Mouse (Mus musculus): Measurements from ENCODE around the gene Gm42906. TPM values are rescaled to one million over a fixed set of nuclear protein-coding genes. Genes with fewer than 3 reads are reported as not detected.

Gm42906 gene
- polyA plus RNA-seq, 1 experiment from 2014 or later: not detected

DNA sequence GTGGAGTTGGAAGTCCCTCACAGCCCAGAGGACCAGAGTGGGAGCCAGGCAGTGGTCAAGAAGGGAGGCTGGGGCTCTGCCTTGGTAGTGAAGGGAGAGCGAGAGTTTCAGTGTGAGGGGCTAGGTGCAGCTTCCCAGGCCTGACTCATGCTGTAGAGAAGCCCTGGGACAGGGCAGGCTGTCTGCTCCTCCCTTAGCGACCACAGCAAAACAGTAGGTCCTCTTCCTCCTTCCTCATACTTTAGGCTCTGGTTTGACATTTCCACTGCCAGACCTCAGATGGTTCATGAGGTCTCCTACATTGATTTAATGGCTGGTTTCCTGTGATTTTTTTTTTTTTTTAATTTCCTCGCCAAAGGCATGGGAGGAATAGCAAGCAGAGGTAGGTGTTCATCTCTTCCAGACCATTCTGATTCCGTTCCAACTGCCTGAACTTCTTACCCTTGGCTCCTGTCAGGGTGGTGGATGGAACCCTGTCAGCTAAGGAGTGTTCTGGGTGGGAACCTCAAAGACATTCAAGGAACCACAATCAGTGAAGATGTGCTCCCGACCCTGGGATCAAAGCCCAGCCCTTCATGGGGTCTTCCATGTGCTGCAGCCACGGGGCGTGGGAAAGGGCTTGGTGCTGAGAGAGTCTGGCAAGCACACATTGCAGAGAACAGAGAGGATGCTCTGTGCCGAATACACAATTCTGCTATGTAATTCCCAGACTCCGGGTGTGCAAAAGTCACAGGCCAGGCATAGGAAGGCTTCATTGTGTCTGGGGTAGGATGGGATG is 341.3 kb downstream of the Gm42906 start:
- H3K9me3 ChIP-seq (ENCODE audit: control insufficient read depth, low read length): no peaks in the 10 kb centered on the region
- WGBS: 74% methylated on average over 9 of the region's 9 CpGs
- ATAC-seq (ENCODE audit: low FRiP score) (no peak), DNase-seq (ENCODE audit: low spot score, missing footprints) (no peak)
- H3K36me3 ChIP-seq (ENCODE audit: control insufficient read depth, insufficient read depth, low read length): no peaks in the 10 kb centered on the region
- H3K4me3 ChIP-seq (ENCODE audit: low read depth, low read length): no peak overlapping the region
- no peak overlapping the region for H3K27ac ChIP-seq (ENCODE audit: low read depth, low read length)
- H3K4me2 ChIP-seq: no peak overlapping the region
- H3K4me1 ChIP-seq (ENCODE audit: control insufficient read depth, insufficient read depth, low read length): no peaks in the 10 kb centered on the region
- no peaks in the 10 kb centered on the region for H3K27me3 ChIP-seq (ENCODE audit: control insufficient read depth, insufficient read depth, low read length)
- H3K9ac ChIP-seq (ENCODE audit: low read length): no peak overlapping the region

DNA sequence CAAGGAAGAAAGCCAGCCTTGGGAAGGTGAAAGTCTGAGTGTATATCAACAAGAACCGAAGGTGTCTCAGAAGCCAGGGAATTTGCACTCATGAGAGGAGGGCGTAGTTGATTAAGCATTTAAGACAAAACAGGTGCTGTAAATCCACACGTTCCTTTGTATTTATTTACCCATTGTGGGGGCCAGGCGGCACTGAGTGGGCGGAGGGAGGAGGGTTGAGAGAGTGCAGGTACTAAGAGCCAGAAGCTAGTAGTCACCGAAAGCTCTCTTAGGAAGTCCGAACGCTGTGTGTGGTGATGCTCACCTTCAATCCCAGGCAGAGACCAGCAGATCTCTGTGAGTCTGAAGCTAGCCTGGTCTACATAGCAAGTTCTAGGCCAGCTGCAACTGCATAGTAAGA is 342.2 kb downstream of the Gm42906 start:
- 90% methylated on average over 8 of the region's 8 CpGs for WGBS
- no peaks in the 10 kb centered on the region for H3K9me3 ChIP-seq (ENCODE audit: control insufficient read depth, low read length)
- ATAC-seq (ENCODE audit: low FRiP score) (no peak), DNase-seq (ENCODE audit: low spot score, missing footprints) (no peak)
- H3K4me3 ChIP-seq (ENCODE audit: low read depth, low read length): no peak overlapping the region
- no peaks in the 10 kb centered on the region for H3K4me1 ChIP-seq (ENCODE audit: control insufficient read depth, insufficient read depth, low read length)
- no peaks in the 10 kb centered on the region for H3K36me3 ChIP-seq (ENCODE audit: control insufficient read depth, insufficient read depth, low read length)
- no peak overlapping the region for H3K4me2 ChIP-seq
- no peaks in the 10 kb centered on the region for H3K27me3 ChIP-seq (ENCODE audit: control insufficient read depth, insufficient read depth, low read length)
- H3K9ac ChIP-seq (ENCODE audit: low read length): no peak overlapping the region
- no peak overlapping the region for H3K27ac ChIP-seq (ENCODE audit: low read depth, low read length)

DNA sequence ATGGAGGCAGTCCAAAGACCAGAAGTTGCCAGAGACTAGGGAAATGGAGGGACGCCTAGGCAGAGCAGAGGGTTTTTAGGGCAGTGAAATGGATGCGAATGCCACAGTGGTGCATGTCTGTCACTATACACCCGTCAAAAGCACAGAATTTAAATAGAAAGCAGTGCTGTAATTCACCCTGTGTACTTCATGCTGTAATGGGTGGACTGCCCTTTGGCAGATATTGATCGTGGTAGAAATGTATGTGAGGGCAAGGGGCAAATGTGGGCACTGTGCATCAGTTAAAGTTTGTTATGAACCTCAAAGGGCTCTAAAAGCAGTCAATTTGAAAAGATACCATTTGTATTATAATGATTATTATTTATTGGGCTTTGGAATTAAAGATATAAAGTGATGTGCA is 347.7 kb downstream of the Gm42906 start:
- H3K4me2 ChIP-seq: no peak overlapping the region
- no peaks in the 10 kb centered on the region for H3K4me1 ChIP-seq (ENCODE audit: control insufficient read depth, insufficient read depth, low read length)
- DNase-seq (ENCODE audit: low spot score, missing footprints) (no peak), ATAC-seq (ENCODE audit: low FRiP score) (no peak)
- H3K9ac ChIP-seq (ENCODE audit: low read length): no peak overlapping the region
- no peaks in the 10 kb centered on the region for H3K36me3 ChIP-seq (ENCODE audit: control insufficient read depth, insufficient read depth, low read length)
- no peaks in the 10 kb centered on the region for H3K27me3 ChIP-seq (ENCODE audit: control insufficient read depth, insufficient read depth, low read length)
- H3K9me3 ChIP-seq (ENCODE audit: control insufficient read depth, low read length): no peaks in the 10 kb centered on the region
- no peak overlapping the region for H3K4me3 ChIP-seq (ENCODE audit: low read depth, low read length)
- WGBS: 87% methylated on average over 4 of the region's 4 CpGs
- H3K27ac ChIP-seq (ENCODE audit: low read depth, low read length): no peak overlapping the region

DNA sequence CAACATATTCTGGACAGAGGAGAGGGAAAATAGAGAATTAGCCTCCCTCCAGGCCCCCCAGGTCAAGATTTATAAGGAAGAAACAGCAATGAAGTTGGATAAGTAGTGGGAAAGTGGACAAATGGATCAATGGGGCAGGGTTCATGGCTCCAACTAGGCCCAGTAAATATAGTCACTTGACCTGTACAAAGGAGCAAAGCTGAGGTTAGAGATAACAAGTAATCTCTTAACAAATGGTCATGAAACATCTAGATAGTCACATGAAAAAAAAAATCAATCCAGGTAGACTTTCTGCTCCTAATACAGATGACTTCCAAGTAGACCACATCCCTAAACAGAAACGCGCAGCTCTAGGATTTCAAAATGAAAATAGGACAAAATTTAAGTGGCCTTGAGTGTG is 350.0 kb downstream of the Gm42906 start:
- H3K4me2 ChIP-seq: no peak overlapping the region
- DNase-seq (ENCODE audit: low spot score, missing footprints) (no peak), ATAC-seq (ENCODE audit: low FRiP score) (no peak)
- no peaks in the 10 kb centered on the region for H3K36me3 ChIP-seq (ENCODE audit: control insufficient read depth, insufficient read depth, low read length)
- no peak overlapping the region for H3K27ac ChIP-seq (ENCODE audit: low read depth, low read length)
- no peak overlapping the region for H3K4me3 ChIP-seq (ENCODE audit: low read depth, low read length)
- no peaks in the 10 kb centered on the region for H3K4me1 ChIP-seq (ENCODE audit: control insufficient read depth, insufficient read depth, low read length)
- WGBS: 94% methylated on average over 2 of the region's 2 CpGs
- H3K27me3 ChIP-seq (ENCODE audit: control insufficient read depth, insufficient read depth, low read length): no peaks in the 10 kb centered on the region
- no peaks in the 10 kb centered on the region for H3K9me3 ChIP-seq (ENCODE audit: control insufficient read depth, low read length)
- no peak overlapping the region for H3K9ac ChIP-seq (ENCODE audit: low read length)

DNA sequence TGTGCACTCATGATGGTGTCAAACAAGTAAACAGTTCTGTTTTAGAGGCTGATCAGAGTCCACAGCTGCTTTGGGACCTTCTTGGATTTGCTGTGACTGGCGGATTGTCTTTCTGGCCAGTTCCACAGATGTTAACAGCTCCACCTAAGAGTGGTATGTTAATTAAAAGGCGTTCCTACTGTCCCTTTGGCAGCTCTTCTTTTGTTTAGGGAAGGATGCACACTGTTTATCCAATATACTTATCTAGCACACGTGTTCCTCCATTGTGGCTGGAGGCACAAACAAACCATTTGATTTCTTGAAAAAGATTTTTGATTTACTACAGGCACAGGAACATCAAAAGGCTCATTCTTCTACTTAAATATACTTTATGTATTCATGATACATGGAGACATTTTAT is 351.0 kb downstream of the Gm42906 start:
- H3K4me1 ChIP-seq (ENCODE audit: control insufficient read depth, insufficient read depth, low read length): no peaks in the 10 kb centered on the region
- no peaks in the 10 kb centered on the region for H3K36me3 ChIP-seq (ENCODE audit: control insufficient read depth, insufficient read depth, low read length)
- H3K27me3 ChIP-seq (ENCODE audit: control insufficient read depth, insufficient read depth, low read length): no peaks in the 10 kb centered on the region
- 68% methylated on average over 3 of the region's 3 CpGs for WGBS
- H3K4me3 ChIP-seq (ENCODE audit: low read depth, low read length): no peak overlapping the region
- ATAC-seq (ENCODE audit: low FRiP score) (no peak), DNase-seq (ENCODE audit: low spot score, missing footprints) (no peak)
- H3K27ac ChIP-seq (ENCODE audit: low read depth, low read length): no peak overlapping the region
- H3K9me3 ChIP-seq (ENCODE audit: control insufficient read depth, low read length): no peaks in the 10 kb centered on the region
- H3K4me2 ChIP-seq: no peak overlapping the region
- H3K9ac ChIP-seq (ENCODE audit: low read length): no peak overlapping the region

DNA sequence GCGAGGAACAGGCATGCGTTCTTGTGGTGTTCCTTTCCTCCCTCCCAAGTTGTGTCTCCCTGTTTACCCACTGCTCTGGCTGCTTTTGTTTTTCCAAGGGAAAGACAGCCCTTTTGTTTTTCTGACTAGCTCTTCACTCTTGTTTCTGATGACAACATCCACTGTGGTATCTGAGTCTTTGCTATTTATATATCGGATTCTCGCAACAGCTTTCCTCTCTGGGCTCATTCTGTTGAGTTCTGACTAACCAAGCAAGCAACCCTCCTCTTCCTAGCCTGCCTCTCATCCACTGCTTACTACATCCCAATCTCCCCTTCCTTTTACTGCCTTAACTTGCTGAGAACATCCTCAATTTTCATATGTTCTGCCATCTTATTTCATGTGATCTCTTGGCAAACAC is 353.7 kb downstream of the Gm42906 start:
- H3K4me3 ChIP-seq (ENCODE audit: low read depth, low read length): no peak overlapping the region
- no peaks in the 10 kb centered on the region for H3K4me1 ChIP-seq (ENCODE audit: control insufficient read depth, insufficient read depth, low read length)
- no peaks in the 10 kb centered on the region for H3K27me3 ChIP-seq (ENCODE audit: control insufficient read depth, insufficient read depth, low read length)
- H3K27ac ChIP-seq (ENCODE audit: low read depth, low read length): no peak overlapping the region
- no peak overlapping the region for H3K9ac ChIP-seq (ENCODE audit: low read length)
- no peaks in the 10 kb centered on the region for H3K36me3 ChIP-seq (ENCODE audit: control insufficient read depth, insufficient read depth, low read length)
- ATAC-seq (ENCODE audit: low FRiP score) (no peak), DNase-seq (ENCODE audit: low spot score, missing footprints) (no peak)
- no peak overlapping the region for H3K4me2 ChIP-seq
- 86% methylated on average over 4 of the region's 4 CpGs for WGBS
- no peaks in the 10 kb centered on the region for H3K9me3 ChIP-seq (ENCODE audit: control insufficient read depth, low read length)

DNA sequence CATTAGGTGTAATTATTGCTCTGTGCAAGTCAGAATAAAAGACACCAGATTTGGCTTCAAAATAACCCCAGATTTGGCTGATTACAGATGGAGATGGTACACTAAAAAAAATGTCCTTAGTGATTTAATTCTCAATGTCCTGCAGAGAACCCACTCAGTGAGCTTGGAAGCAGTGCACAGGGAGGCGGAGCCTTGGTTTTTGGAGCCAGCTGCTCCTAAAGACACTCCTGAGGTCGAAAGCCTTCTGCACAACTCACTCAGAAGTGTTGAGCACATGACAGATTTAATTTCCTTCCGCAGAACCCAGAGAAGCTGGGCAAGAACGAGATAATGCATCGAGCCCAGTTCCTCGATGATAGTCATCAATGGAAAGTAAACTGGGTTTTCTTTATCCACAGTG is 356.5 kb downstream of the Gm42906 start:
- Histone ChIP-seq H3K4me1 (ENCODE audit: control insufficient read depth, insufficient read depth, low read length) (no peaks in the 10 kb centered on the region), H3K9me3 (ENCODE audit: control insufficient read depth, low read length) (no peaks in the 10 kb centered on the region), H3K4me3 (ENCODE audit: low read depth, low read length) (no peak overlapping the region), H3K4me2 (no peak overlapping the region), H3K36me3 (ENCODE audit: control insufficient read depth, insufficient read depth, low read length) (no peaks in the 10 kb centered on the region), H3K27ac (ENCODE audit: low read depth, low read length) (no peak overlapping the region), H3K9ac (ENCODE audit: low read length) (no peak overlapping the region), H3K27me3 (ENCODE audit: control insufficient read depth, insufficient read depth, low read length) (no peaks in the 10 kb centered on the region)
- 82% methylated on average over 6 of the region's 6 CpGs for WGBS
- DNase-seq (ENCODE audit: low spot score, missing footprints): no peak
- no peak for ATAC-seq (ENCODE audit: low FRiP score)

DNA sequence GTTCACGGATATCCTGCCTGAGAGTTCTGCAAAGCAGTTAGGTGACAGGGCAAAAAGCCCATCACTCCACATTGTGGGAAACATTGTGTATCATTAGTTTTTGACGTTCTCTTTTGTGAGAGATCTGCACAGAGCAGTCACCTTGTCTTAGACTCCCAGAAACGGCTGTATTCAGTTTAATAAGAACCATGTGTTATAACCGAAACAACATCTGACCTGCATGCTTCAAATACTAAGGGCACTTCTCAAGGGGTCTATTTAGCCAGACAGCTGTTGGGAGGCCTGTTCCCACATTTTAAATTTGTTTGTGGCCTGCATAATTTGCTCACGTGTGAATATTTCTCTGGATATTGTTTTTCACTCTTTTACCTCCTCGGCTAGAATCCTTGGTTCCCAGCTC is 357.1 kb downstream of the Gm42906 start:
- DNase-seq (ENCODE audit: low spot score, missing footprints): no peak
- Histone ChIP-seq H3K27ac (ENCODE audit: low read depth, low read length) (no peak overlapping the region), H3K4me2 (no peak overlapping the region), H3K4me1 (ENCODE audit: control insufficient read depth, insufficient read depth, low read length) (no peaks in the 10 kb centered on the region), H3K9ac (ENCODE audit: low read length) (no peak overlapping the region), H3K36me3 (ENCODE audit: control insufficient read depth, insufficient read depth, low read length) (no peaks in the 10 kb centered on the region), H3K27me3 (ENCODE audit: control insufficient read depth, insufficient read depth, low read length) (no peaks in the 10 kb centered on the region), H3K4me3 (ENCODE audit: low read depth, low read length) (no peak overlapping the region), H3K9me3 (ENCODE audit: control insufficient read depth, low read length) (no peaks in the 10 kb centered on the region)
- ATAC-seq (ENCODE audit: low FRiP score): no peak
- WGBS: 81% methylated on average over 6 of the region's 6 CpGs

DNA sequence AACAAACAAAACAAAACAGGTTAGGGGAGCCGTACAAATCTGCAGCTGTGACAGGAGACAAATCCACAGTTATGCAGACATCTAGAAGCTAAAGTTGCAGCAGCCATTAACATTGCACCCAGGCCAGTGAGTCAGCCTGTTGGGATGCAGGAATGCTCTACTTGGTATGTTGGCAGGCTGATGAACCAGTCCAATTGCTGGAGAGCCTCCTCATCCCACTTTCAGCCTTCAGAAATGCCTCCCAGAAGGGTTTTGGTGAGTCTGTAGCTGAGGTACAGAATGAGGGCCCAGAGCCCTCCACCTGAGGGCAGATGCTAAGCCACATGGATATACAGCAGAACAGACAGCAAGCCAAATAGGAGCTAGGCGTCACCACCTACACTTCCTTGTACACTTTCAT is 358.4 kb downstream of the Gm42906 start:
- no peak for ATAC-seq (ENCODE audit: low FRiP score)
- H3K27me3 ChIP-seq (ENCODE audit: control insufficient read depth, insufficient read depth, low read length): no peaks in the 10 kb centered on the region
- H3K4me2 ChIP-seq: no peak overlapping the region
- no peaks in the 10 kb centered on the region for H3K9me3 ChIP-seq (ENCODE audit: control insufficient read depth, low read length)
- WGBS: 80% methylated on average over 2 of the region's 2 CpGs
- no peak for DNase-seq (ENCODE audit: low spot score, missing footprints)
- no peak overlapping the region for H3K4me3 ChIP-seq (ENCODE audit: low read depth, low read length)
- no peak overlapping the region for H3K9ac ChIP-seq (ENCODE audit: low read length)
- H3K4me1 ChIP-seq (ENCODE audit: control insufficient read depth, insufficient read depth, low read length): no peaks in the 10 kb centered on the region
- no peaks in the 10 kb centered on the region for H3K36me3 ChIP-seq (ENCODE audit: control insufficient read depth, insufficient read depth, low read length)
- H3K27ac ChIP-seq (ENCODE audit: low read depth, low read length): no peak overlapping the region
